Mouse (Mus musculus) thymus, postnatal 4 days (tissue): ENCODE data around the gene 3110040N11Rik.

Source experiments
- DNase-seq: peaks from one replicate; pipeline ENCODE4 v3.0.0; 2021

The 3110040N11Rik gene

GRCm38 (mm10) chr7:81738720-81739385, 50.4 kb downstream of the 3110040N11Rik start:
- no peak for DNase-seq

GRCm38 (mm10) chr7:81735300-81736048, 53.8 kb downstream of the 3110040N11Rik start:
- DNase-seq: no peak

GRCm38 (mm10) chr7:81732183-81733089, 56.8 kb downstream of the 3110040N11Rik start:
- DNase-seq: no peak
